Mouse (Mus musculus): ENCODE data around the gene Mctp2.

GRCm38 (mm10) chr7:72209296-72209695, 97.1 kb downstream of the Mctp2 start:
- no peak for TF ChIP-seq CTCF (IDR thresholded peaks at IDR 0.05; ENCODE audit: control insufficient read depth, insufficient read depth, insufficient replicate concordance, low read depth, low read length)
- TF ChIP-seq POLR2A (IDR thresholded peaks at IDR 0.05; ENCODE audit: control insufficient read depth, low read depth, low read length): no peak

All from testis, adult 2 months (tissue).